Mouse (Mus musculus) CH12F3 (cell line): ENCODE results near the gene Kif22.

Experiments used
- in situ Hi-C: fragments of 300-500 bp; cut with MboI; formaldehyde crosslinking; loops from 2 replicates; pipeline ENCODE4 v1.14.3; 2020; ENCODE audit warnings: low sequenced_read_pairs

Kif22 gene

DNA sequence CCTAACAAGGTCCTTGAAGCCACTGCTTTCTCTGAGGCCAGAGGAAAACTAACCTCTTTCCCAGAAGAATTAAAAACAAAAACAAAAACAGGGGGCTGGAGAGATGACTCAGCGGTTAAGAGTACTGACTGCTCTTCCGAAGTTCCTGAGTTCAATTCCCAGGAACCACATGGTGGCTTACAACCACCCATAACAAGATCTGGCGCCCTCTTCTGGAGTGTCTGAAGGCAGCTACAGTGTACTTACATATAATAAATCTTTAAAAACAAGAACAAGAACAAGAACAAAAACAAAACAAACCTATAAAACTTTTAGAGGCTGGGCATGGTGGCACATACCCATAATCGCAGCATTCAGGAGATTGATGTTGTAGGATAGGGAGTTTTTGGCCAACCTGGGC, 45.8 kb downstream of the Kif22 start:
- in situ Hi-C loops, result no loop called here

DNA sequence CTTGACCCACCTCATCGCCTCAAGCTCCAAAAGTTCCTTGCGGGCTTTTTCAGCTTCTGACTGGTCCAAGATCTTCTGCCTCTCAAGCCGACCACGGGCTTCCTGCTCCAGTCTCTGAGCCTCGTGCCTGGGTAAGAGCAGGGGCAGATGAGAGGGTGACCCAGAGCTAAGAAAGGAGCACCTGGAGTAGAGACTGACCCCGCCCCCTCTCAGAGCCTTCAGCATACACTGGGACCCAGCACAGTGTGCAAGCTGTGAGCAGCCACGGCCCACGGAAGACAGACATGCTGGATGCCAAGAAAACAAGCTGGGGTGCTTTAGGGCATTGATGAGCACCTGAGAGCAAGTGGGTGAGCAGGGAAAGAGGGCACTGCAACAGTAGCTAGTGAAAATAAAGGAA, 53.5 kb downstream of the Kif22 start:
- in situ Hi-C loops, result no loop called here

GRCm38 (mm10) chr7:126986319-126986718, 56.0 kb downstream of the Kif22 start:
- in situ Hi-C loops, result no loop called here

DNA sequence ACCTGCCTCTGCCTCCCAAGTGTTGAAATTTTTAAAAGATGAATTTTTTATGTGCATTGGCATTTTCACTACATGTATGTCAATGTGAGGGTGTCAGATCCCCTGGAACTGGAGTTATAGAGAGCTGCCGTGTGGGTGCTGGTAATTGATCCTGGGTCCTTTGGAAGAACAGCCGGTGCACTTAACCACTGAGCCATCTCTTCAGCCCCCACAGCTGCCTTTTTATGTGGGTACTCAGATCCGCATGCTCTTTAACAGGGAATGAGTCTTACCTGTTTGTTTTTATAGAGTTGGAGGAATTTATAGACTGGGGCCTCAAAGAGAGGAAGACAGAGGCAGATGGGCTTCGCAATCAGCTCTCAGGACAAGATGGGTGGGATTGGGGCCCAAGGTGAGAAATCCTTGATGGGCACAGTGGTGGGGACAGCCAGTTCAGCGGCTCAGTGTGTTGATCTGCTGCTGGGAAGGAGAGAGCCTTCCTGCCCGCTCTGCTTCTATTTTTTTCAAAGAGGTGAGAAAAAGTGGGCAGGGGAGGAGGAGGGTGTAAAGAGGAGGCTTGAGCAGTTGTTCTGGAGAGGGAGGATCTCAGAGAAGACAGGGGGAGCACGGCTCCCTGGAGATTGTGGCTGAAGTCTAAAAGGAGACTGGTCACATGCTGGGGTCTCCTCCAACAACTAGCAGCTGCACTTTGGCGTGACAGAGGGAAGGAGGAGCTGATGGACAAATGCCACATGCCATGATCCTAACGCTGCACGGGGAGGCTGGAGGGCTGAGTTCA, 57.4 kb downstream of the Kif22 start:
- in situ Hi-C loops, result no loop called here

- in situ Hi-C loops, result no loop called here
Observed at GRCm38 (mm10) chr7:126983113-126983512, 59.2 kb downstream of the Kif22 start.

- in situ Hi-C loops, result no loop called here
Observed at GRCm38 (mm10) chr7:126982054-126982453, 60.2 kb downstream of the Kif22 start.

DNA sequence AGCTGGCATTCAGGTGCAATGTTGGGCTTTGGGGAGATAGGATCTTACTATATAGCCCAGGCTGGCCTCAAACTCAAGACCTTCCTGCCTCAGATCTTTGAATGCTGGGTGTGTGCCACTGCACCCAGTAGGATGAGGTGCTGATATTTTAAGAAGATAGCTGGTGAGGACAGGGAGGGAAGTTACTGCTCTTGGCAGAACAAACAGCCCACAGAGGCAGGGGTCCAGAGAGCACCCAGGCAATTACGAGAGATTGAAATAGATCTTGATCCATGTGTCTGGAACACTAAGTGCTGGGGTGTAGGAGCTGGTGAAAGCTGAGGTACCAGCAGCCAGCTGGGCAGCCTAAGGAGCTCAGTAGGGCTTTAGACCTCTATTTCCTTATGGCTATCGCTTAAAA, 60.7 kb downstream of the Kif22 start:
- in situ Hi-C loops, result no loop called here

DNA sequence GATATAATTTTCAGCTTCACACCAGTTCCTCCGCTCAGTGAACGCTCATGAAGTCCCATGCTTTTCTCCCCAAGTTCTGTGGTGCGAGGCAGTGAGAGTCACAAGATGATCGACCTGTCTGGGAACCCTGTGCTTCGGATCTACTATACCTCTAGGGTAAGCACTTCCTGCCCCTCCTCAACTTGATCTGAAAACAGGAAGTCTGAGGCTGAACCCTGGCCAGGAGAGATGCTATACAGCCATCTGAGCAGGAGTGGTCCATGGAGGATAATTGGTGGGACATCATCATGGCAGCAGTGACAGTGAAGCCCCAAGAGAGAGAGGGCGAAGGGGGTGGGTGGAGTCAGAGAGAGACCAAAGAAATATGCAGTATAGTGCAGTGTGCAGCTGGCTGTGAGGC, 63.4 kb downstream of the Kif22 start:
- in situ Hi-C loops, result no loop called here
